Mouse (Mus musculus) liver, postnatal 0 days (tissue): ENCODE measurements around the gene Krt19. TPM values are rescaled to one million over a fixed set of nuclear protein-coding genes. Genes with fewer than 3 reads are reported as not detected.

Experiments used
- ATAC-seq: fragments of 200-750 bp; cut with Nextera tagmentation; 2 replicates; pipeline ENCODE4 v1.8.0; 2017; ENCODE audit warnings: mild to moderate bottlenecking, moderate library complexity
- DNase-seq: peaks from one replicate; pipeline ENCODE4 v3.0.0-alpha.2; 2016
- H3K27ac ChIP-seq: fragments of 300-500 bp; sonication (generic); 2 replicates; pipeline ENCODE4 v1.5.1; 2014; ENCODE audit warnings: antibody characterized with exemption, moderate library complexity, mild to moderate bottlenecking, low read depth
- H3K27me3 ChIP-seq: fragments of 300-500 bp; sonication (generic); 2 replicates; pipeline ENCODE4 v1.6.1; 2014; ENCODE audit warnings: low read length, control low read depth, mixed read lengths; ENCODE audit not compliant: insufficient read depth
- H3K36me3 ChIP-seq: fragments of 300-500 bp; sonication (generic); replicated peaks from 2 replicates; pipeline ENCODE4 v1.6.1; 2014; ENCODE audit warnings: mild to moderate bottlenecking, control low read depth, low read length, moderate library complexity, mixed read lengths; ENCODE audit not compliant: insufficient read depth
- H3K4me1 ChIP-seq: fragments of 300-500 bp; sonication (generic); 2 replicates; pipeline ENCODE4 v1.6.1; 2014; ENCODE audit warnings: antibody characterized with exemption, mild to moderate bottlenecking, control low read depth; ENCODE audit not compliant: insufficient read depth
- H3K4me2 ChIP-seq: fragments of 300-500 bp; sonication (generic); 2 replicates; pipeline ENCODE4 v1.6.1; 2014; ENCODE audit warnings: low read depth, mild to moderate bottlenecking, low read length, moderate library complexity, mixed read lengths
- H3K4me3 ChIP-seq: fragments of 300-500 bp; sonication (generic); 2 replicates; pipeline ENCODE4 v1.5.1; 2014; ENCODE audit warnings: low read depth, low read length
- H3K9ac ChIP-seq: fragments of 300-500 bp; sonication (generic); replicated peaks from 2 replicates; pipeline ENCODE4 v1.6.1; 2014; ENCODE audit warnings: mild to moderate bottlenecking, moderate library complexity
- H3K9me3 ChIP-seq: fragments of 300-500 bp; sonication (generic); 2 replicates; pipeline ENCODE4 v1.6.1; 2016; ENCODE audit warnings: mild to moderate bottlenecking, control low read depth, low read length, mixed read lengths
- CTCF ChIP-seq: sonication (generic); IDR thresholded peaks from 2 replicates; pipeline ENCODE4 v1.5.1; 2016; ENCODE audit warnings: antibody characterized with exemption, low read depth
- EP300 ChIP-seq: IDR thresholded peaks from 2 replicates; pipeline ENCODE4 v1.6.1; 2016; ENCODE audit warnings: antibody characterized with exemption, low read depth, mild to moderate bottlenecking
- WGBS: fragments of 180-500 bp; shearing (Covaris S2); extraction: QIAGEN DNeasy Blood & Tissue Kit; methylation state at CpG from one replicate; pipeline ENCODE4 v1.1.7; 2014; ENCODE audit not compliant: insufficient replicate concordance; 5-methylcytosine and 5-hydroxymethylcytosine counted together
- polyA plus RNA-seq: library from polyadenylated mRNA; unstranded; fragments of >200 nt; fragmentation: Nextera tagmentation; extraction: Ambion mirVana; gene quantifications from 2 replicates; pipeline ENCODE4 v1.2.1, GENCODE M21; 2015

Krt19 gene
- polyA plus RNA-seq, 1 experiment from 2014 or later, result 7.8 TPM

- ATAC-seq (no peak), DNase-seq (no peak)
- 67% methylated on average over 8 of the region's 8 CpGs for WGBS
- Histone ChIP-seq H3K4me1 (no peaks in the 10 kb centered on the region), H3K9ac (no peak overlapping the region), H3K36me3 (no peaks in the 10 kb centered on the region), H3K4me2 (no peak overlapping the region), H3K27me3 (no peaks in the 10 kb centered on the region), H3K27ac (no peak overlapping the region), H3K4me3 (no peak overlapping the region), H3K9me3 (no peaks in the 10 kb centered on the region)
- TF ChIP-seq CTCF (no peak), EP300 (no peak)
Measured at GRCm38 (mm10) chr11:100155497-100156255, 7.2 kb upstream of the Krt19 start.

GRCm38 (mm10) chr11:100147566-100148353, 705 bp downstream of the Krt19 start:
- Histone ChIP-seq H3K36me3 (no peaks in the 10 kb centered on the region), H3K27me3 (peaks cover 22% of the 10 kb centered on the region), H3K4me3 (no peak overlapping the region), H3K4me2 (no peak overlapping the region), H3K9ac (no peak overlapping the region), H3K4me1 (no peaks in the 10 kb centered on the region), H3K9me3 (no peaks in the 10 kb centered on the region), H3K27ac (no peak overlapping the region)
- no peak for TF ChIP-seq EP300
- TF ChIP-seq CTCF, result no peak
- DNase-seq (no peak), ATAC-seq (no peak)
- 51% methylated on average over 5 of the region's 5 CpGs for WGBS

GRCm38 (mm10) chr11:100145858-100146560, 2.5 kb downstream of the Krt19 start:
- no peak overlapping the region for H3K4me2 ChIP-seq

GRCm38 (mm10) chr11:100145104-100145503, 3.4 kb downstream of the Krt19 start:
- H3K9me3 ChIP-seq, result no peaks in the 10 kb centered on the region
- no peaks in the 10 kb centered on the region for H3K4me1 ChIP-seq
- ATAC-seq (no peak), DNase-seq (no peak)
- TF ChIP-seq EP300 (no peak), CTCF (no peak)
- no peaks in the 10 kb centered on the region for H3K36me3 ChIP-seq
- peak overlapping the region; percentile 44 for H3K4me2 ChIP-seq
- no peak overlapping the region for H3K27ac ChIP-seq
- peak overlapping the region; percentile 20 for H3K4me3 ChIP-seq
- 6% methylated on average over 20 of the region's 20 CpGs for WGBS
- peaks cover 22% of the 10 kb centered on the region for H3K27me3 ChIP-seq
- no peak overlapping the region; the same call in 1 of the 2 replicates for H3K9ac ChIP-seq

More at GRCm38 (mm10) chr11:100145858-100146560, 2.5 kb downstream of the Krt19 start:
- no peak overlapping the region for H3K4me3 ChIP-seq
- H3K9me3 ChIP-seq, result no peaks in the 10 kb centered on the region
- no peaks in the 10 kb centered on the region for H3K36me3 ChIP-seq
- 5% methylated on average over 13 of the region's 13 CpGs for WGBS
- no peaks in the 10 kb centered on the region for H3K4me1 ChIP-seq
- ATAC-seq (no peak), DNase-seq (no peak)
- TF ChIP-seq EP300, result no peak
- no peak for TF ChIP-seq CTCF
- H3K27ac ChIP-seq, result no peak overlapping the region
- H3K27me3 ChIP-seq, result peaks cover 22% of the 10 kb centered on the region
- H3K9ac ChIP-seq, result no peak overlapping the region

GRCm38 (mm10) chr11:100140966-100141365, 7.5 kb downstream of the Krt19 start:
- Histone ChIP-seq H3K9ac (no peak overlapping the region), H3K36me3 (no peaks in the 10 kb centered on the region), H3K4me1 (no peaks in the 10 kb centered on the region), H3K4me3 (no peak overlapping the region), H3K9me3 (no peaks in the 10 kb centered on the region), H3K27me3 (peaks cover 19% of the 10 kb centered on the region), H3K27ac (no peak overlapping the region), H3K4me2 (no peak overlapping the region)
- TF ChIP-seq EP300 (no peak), CTCF (no peak)
- ATAC-seq (no peak), DNase-seq (no peak)
- WGBS, result 82% methylated on average over 21 of the region's 21 CpGs

- H3K4me1 ChIP-seq, result no peaks in the 10 kb centered on the region
- no peak for ATAC-seq
- no peak for DNase-seq
Measured at GRCm38 (mm10) chr11:100139391-100139790, 9.1 kb downstream of the Krt19 start.

More at GRCm38 (mm10) chr11:100139391-100139790, 9.1 kb downstream of the Krt19 start:
- no peak overlapping the region for H3K4me2 ChIP-seq
- WGBS, result 72% methylated on average over 2 of the region's 2 CpGs
- H3K4me3 ChIP-seq, result no peak overlapping the region
- H3K9me3 ChIP-seq, result no peaks in the 10 kb centered on the region
- H3K27ac ChIP-seq, result no peak overlapping the region
- TF ChIP-seq CTCF (no peak), EP300 (no peak)
- H3K36me3 ChIP-seq, result no peaks in the 10 kb centered on the region
- H3K9ac ChIP-seq, result no peak overlapping the region
- H3K27me3 ChIP-seq, result peaks cover 3% of the 10 kb centered on the region; the same call in 1 of the 2 replicates
